Mouse (Mus musculus) c-Kit-positive CD71-positive TER-119-positive erythroid progenitor cells, embryonic 14.5 days (primary cell): ENCODE measurements around the gene Cpsf3.

Source experiments
- DNase-seq: peaks from one replicate; pipeline ENCODE4 v3.0.0-alpha.2; 2013; ENCODE audit warnings: low spot score

The Cpsf3 gene

GRCm38 (mm10) chr12:21289651-21290050 lies 4.5 kb downstream of the Cpsf3 start:
- no peak for DNase-seq

GRCm38 (mm10) chr12:21298856-21299255 lies 13.7 kb downstream of the Cpsf3 start:
- DNase-seq: no peak

GRCm38 (mm10) chr12:21301324-21301723 lies 16.1 kb downstream of the Cpsf3 start:
- no peak for DNase-seq

- DNase-seq: no peak
These were observed 16.7 kb downstream of the Cpsf3 start for GRCm38 (mm10) chr12:21301932-21302331.

- DNase-seq: no peak
These were observed 17.2 kb downstream of the Cpsf3 start for GRCm38 (mm10) chr12:21302361-21302783.

- DNase-seq: no peak
These were observed 20.6 kb downstream of the Cpsf3 start for GRCm38 (mm10) chr12:21305741-21306140.

GRCm38 (mm10) chr12:21306721-21307120 lies 21.5 kb downstream of the Cpsf3 start:
- no peak for DNase-seq

- DNase-seq: no peak
These were observed 27.0 kb downstream of the Cpsf3 start for GRCm38 (mm10) chr12:21312201-21312600.

- DNase-seq: peak; percentile 70
These were observed 31.0 kb downstream of the Cpsf3 start, which contains the start of gene Iah1 for GRCm38 (mm10) chr12:21315923-21316868. Iah1 (plus strand) TSS chr12:21316389.

- DNase-seq: peak; percentile 29
These were observed 31.7 kb downstream of the Cpsf3 start for GRCm38 (mm10) chr12:21316869-21317265.

GRCm38 (mm10) chr12:21318143-21318895 lies 33.1 kb downstream of the Cpsf3 start:
- peak; percentile 64 for DNase-seq

- no peak for DNase-seq
These were observed 35.1 kb downstream of the Cpsf3 start for GRCm38 (mm10) chr12:21320317-21320716.

- DNase-seq: no peak
These were observed 36.0 kb downstream of the Cpsf3 start for GRCm38 (mm10) chr12:21321170-21321569.

- no peak for DNase-seq
These were observed 37.1 kb downstream of the Cpsf3 start for GRCm38 (mm10) chr12:21322296-21322695.

- no peak for DNase-seq
These were observed 37.7 kb downstream of the Cpsf3 start for GRCm38 (mm10) chr12:21322856-21323255.

- DNase-seq: no peak
These were observed 38.9 kb downstream of the Cpsf3 start for GRCm38 (mm10) chr12:21324101-21324500.

- no peak for DNase-seq
These were observed 40.1 kb downstream of the Cpsf3 start for GRCm38 (mm10) chr12:21325266-21325665.

- DNase-seq: no peak
These were observed 41.1 kb downstream of the Cpsf3 start for GRCm38 (mm10) chr12:21326325-21326724.

GRCm38 (mm10) chr12:21329661-21330400 lies 44.6 kb downstream of the Cpsf3 start:
- no peak for DNase-seq

GRCm38 (mm10) chr12:21330961-21331576 lies 45.9 kb downstream of the Cpsf3 start:
- no peak for DNase-seq

GRCm38 (mm10) chr12:21331711-21332110 lies 46.5 kb downstream of the Cpsf3 start:
- no peak for DNase-seq

GRCm38 (mm10) chr12:21333021-21333420 lies 47.8 kb downstream of the Cpsf3 start:
- DNase-seq: no peak
